Comparison of ENCODE assay signal across 9 mouse cellular contexts in genomic region chr2:27858348-27858903, GRCm38 (mm10). TPM values are rescaled to one million over a fixed set of nuclear protein-coding genes. Genes with fewer than 3 reads are reported as not detected.
A peak's percentile ranks its signal among the peaks of the same experiment; 100 is the strongest.
DNase-seq lines count a peak whose midpoint lies in the region; ATAC-seq and TF ChIP-seq lines count a peak whose summit lies in the region.
"Had no signal": no experiment of that assay in that cellular context is flagged by ENCODE, and none has a peak within 500 bp of the region (broad histone marks: within the 10 kb centered on the region; RNA-seq: fewer than 3 reads in every experiment).

No protein-coding gene starts in this region.

- TF ChIP-seq CTCF in lung, postnatal 0 days (IDR thresholded peaks at IDR 0.05) = no peak

- TF ChIP-seq EP300 in lung, postnatal 0 days (IDR thresholded peaks at IDR 0.05) = no peak

- H3K9ac ChIP-seq in hindbrain, embryonic 11.5 days (ENCODE audit: low read depth, low read length) = no peak overlapping the region
- no peak overlapping the region for H3K9ac ChIP-seq in hindbrain, embryonic 12.5 days
- H3K9ac ChIP-seq in embryonic facial prominence, embryonic 14.5 days (ENCODE audit: low read depth, low read length) = 0 out of 2 replicates have a peak overlapping the region, but pooled peaks have one; percentile 35
- no peak overlapping the region for H3K9ac ChIP-seq in lung, postnatal 0 days (replicated peaks; ENCODE audit: low read depth)
- H3K9ac ChIP-seq: neural tube, embryonic 12.5 days had no signal

- peaks cover 2% of the 10 kb centered on the region; the same call in 1 of the 2 replicates for H3K27me3 ChIP-seq in hindbrain, embryonic 11.5 days (ENCODE audit: control insufficient read depth, insufficient read depth, low read length)
- no peaks in the 10 kb centered on the region for H3K27me3 ChIP-seq in hindbrain, embryonic 12.5 days
- no peaks in the 10 kb centered on the region for H3K27me3 ChIP-seq in embryonic facial prominence, embryonic 14.5 days (replicated peaks; ENCODE audit: control insufficient read depth, insufficient read depth, low read length)
- H3K27me3 ChIP-seq in lung, postnatal 0 days (replicated peaks; ENCODE audit: insufficient read depth, low read length) = no peaks in the 10 kb centered on the region
- H3K27me3 ChIP-seq: neural tube, embryonic 12.5 days had no signal

- H3K27ac ChIP-seq in hindbrain, embryonic 11.5 days (ENCODE audit: low read depth, low read length) = no peak overlapping the region; the same call in 1 of the 2 replicates
- H3K27ac ChIP-seq in hindbrain, embryonic 12.5 days = no peak overlapping the region; the same call in 1 of the 2 replicates
- H3K27ac ChIP-seq in embryonic facial prominence, embryonic 14.5 days (replicated peaks; ENCODE audit: low read depth, low read length) = peak overlapping the region; percentile 81
- peak overlapping the region; percentile 47 for H3K27ac ChIP-seq in lung, postnatal 0 days (ENCODE audit: low read length)
- H3K27ac ChIP-seq: neural tube, embryonic 12.5 days had no signal

- no peak overlapping the region for H3K4me2 ChIP-seq in hindbrain, embryonic 11.5 days (replicated peaks; ENCODE audit: low read depth, low read length)
- no peak overlapping the region for H3K4me2 ChIP-seq in hindbrain, embryonic 12.5 days (replicated peaks)
- H3K4me2 ChIP-seq in embryonic facial prominence, embryonic 14.5 days (ENCODE audit: low read depth, low read length) = no peak overlapping the region
- no peak overlapping the region for H3K4me2 ChIP-seq in lung, postnatal 0 days (replicated peaks; ENCODE audit: low read depth, low read length)
- H3K4me2 ChIP-seq: neural tube, embryonic 12.5 days had no signal

- 0 out of 2 replicates have a peak, but pooled peaks cover 3% of the 10 kb centered on the region for H3K4me1 ChIP-seq in hindbrain, embryonic 11.5 days (replicated peaks; ENCODE audit: control insufficient read depth, insufficient read depth, low read length)
- H3K4me1 ChIP-seq in hindbrain, embryonic 12.5 days = peaks cover 10% of the 10 kb centered on the region
- H3K4me1 ChIP-seq in embryonic facial prominence, embryonic 14.5 days (ENCODE audit: control insufficient read depth, insufficient read depth, low read length) = peaks cover 25% of the 10 kb centered on the region
- no peaks in the 10 kb centered on the region for H3K4me1 ChIP-seq in lung, postnatal 0 days (ENCODE audit: insufficient read depth, low read depth, low read length)

- WGBS in hindbrain, embryonic 11.5 days = 41% methylated on average over 9 of the region's 9 CpGs
- WGBS in hindbrain, embryonic 12.5 days = 40% methylated on average over 9 of the region's 9 CpGs
- WGBS in embryonic facial prominence, embryonic 14.5 days = 20% methylated on average over 9 of the region's 9 CpGs
- WGBS in lung, postnatal 0 days = 22% methylated on average over 9 of the region's 9 CpGs

- no peak overlapping the region for H3K4me3 ChIP-seq in hindbrain, embryonic 11.5 days (ENCODE audit: low read depth, low read length)
- H3K4me3 ChIP-seq in hindbrain, embryonic 12.5 days = no peak overlapping the region
- H3K4me3 ChIP-seq in embryonic facial prominence, embryonic 14.5 days (ENCODE audit: low read depth, low read length) = no peak overlapping the region
- H3K4me3 ChIP-seq in lung, postnatal 0 days (ENCODE audit: low read depth, low read length) = no peak overlapping the region
- H3K4me3 ChIP-seq: neural tube, embryonic 12.5 days had no signal

- H3K9me3 ChIP-seq in hindbrain, embryonic 11.5 days (ENCODE audit: control insufficient read depth, low read length) = no peaks in the 10 kb centered on the region
- no peaks in the 10 kb centered on the region for H3K9me3 ChIP-seq in hindbrain, embryonic 12.5 days (replicated peaks)
- H3K9me3 ChIP-seq in embryonic facial prominence, embryonic 14.5 days (ENCODE audit: control insufficient read depth, low read length) = no peaks in the 10 kb centered on the region
- no peaks in the 10 kb centered on the region for H3K9me3 ChIP-seq in lung, postnatal 0 days (ENCODE audit: low read length)
- H3K9me3 ChIP-seq: neural tube, embryonic 12.5 days had no signal

- intact Hi-C loops in heart, postnatal 25 days (cut with DNase I) = no loop called here
- intact Hi-C loops in left cerebral cortex, postnatal 36 days (cut with DNase I) = no loop called here

- DNase-seq in hindbrain, embryonic 11.5 days (ENCODE audit: low spot score) = peak; percentile 29
- peak; percentile 85 for DNase-seq in embryonic facial prominence, embryonic 14.5 days (ENCODE audit: low spot score)
- peak; percentile 68 for DNase-seq in heart, postnatal 25 days (ENCODE audit: low spot score)
- DNase-seq in lung, postnatal 0 days (ENCODE audit: low spot score) = peak; percentile 87
- peak; percentile 51 for DNase-seq in urinary bladder, postnatal 25 days (ENCODE audit: low spot score)
- no peak for DNase-seq in left cerebral cortex, postnatal 36 days (ENCODE audit: low spot score in 2 of 2)
- no peak for DNase-seq in right cerebral cortex, adult 2 months (ENCODE audit: low spot score in 2 of 2)

- H3K36me3 ChIP-seq in hindbrain, embryonic 11.5 days (ENCODE audit: control insufficient read depth, insufficient read depth, low read length) = no peaks in the 10 kb centered on the region
- no peaks in the 10 kb centered on the region for H3K36me3 ChIP-seq in hindbrain, embryonic 12.5 days
- no peaks in the 10 kb centered on the region for H3K36me3 ChIP-seq in embryonic facial prominence, embryonic 14.5 days (ENCODE audit: control insufficient read depth, insufficient read depth, low read length)
- no peaks in the 10 kb centered on the region for H3K36me3 ChIP-seq in lung, postnatal 0 days (ENCODE audit: insufficient read depth, low read length)
- H3K36me3 ChIP-seq: neural tube, embryonic 12.5 days had no signal

- no peak for ATAC-seq in hindbrain, embryonic 11.5 days (ENCODE audit: low FRiP score)
- no peak for ATAC-seq in hindbrain, embryonic 12.5 days (ENCODE audit: low FRiP score)
- peak; percentile 79 for ATAC-seq in embryonic facial prominence, embryonic 14.5 days (ENCODE audit: low read depth)
- peak; percentile 90 for ATAC-seq in lung, postnatal 0 days

RNA-seq across cellular contexts. Expression of gene Col5a1, which starts 27.8 kb away (rescaled TPM):
- polyA plus RNA-seq in hindbrain, embryonic 11.5 days (2014; fragmentation: Nextera tagmentation; extraction: Ambion mirVana) = 21.4 and 29.0 TPM in 2 replicates
- polyA plus RNA-seq in hindbrain, embryonic 12.5 days (2016; fragmentation: Nextera tagmentation; extraction: Ambion mirVana) = 45.9 and 55.2 TPM in 2 replicates
- 253 and 258 TPM in 2 replicates for polyA plus RNA-seq in embryonic facial prominence, embryonic 14.5 days (2014; fragmentation: Nextera tagmentation; extraction: Ambion mirVana)
- 10 to 100 TPM; 50.0 to 58.3 TPM for total RNA-seq in heart, postnatal 25 days (2021)
- 47.7 and 50.7 TPM in 2 replicates for polyA plus RNA-seq in lung, postnatal 0 days (2015; fragmentation: Nextera tagmentation; extraction: Ambion mirVana)
- total RNA-seq in left cerebral cortex, postnatal 36 days (2021) = 1 to 10 TPM; 7.0 to 8.9 TPM

Comparison
In these comparisons a context has a peak if more than half of its experiments do, and no peak if none do; other contexts are left out.
1. ATAC-seq: peak in embryonic facial prominence, embryonic 14.5 days (single experiment) and lung, postnatal 0 days (single experiment); none in hindbrain, embryonic 11.5 days (single experiment) and hindbrain, embryonic 12.5 days (single experiment).
2. DNase-seq: peak in hindbrain, embryonic 11.5 days (single experiment), embryonic facial prominence, embryonic 14.5 days (single experiment), heart, postnatal 25 days (single experiment), lung, postnatal 0 days (single experiment) and urinary bladder, postnatal 25 days (single experiment); none in left cerebral cortex, postnatal 36 days (0 of 2) and right cerebral cortex, adult 2 months (0 of 2).
3. H3K27ac ChIP-seq: peak in embryonic facial prominence, embryonic 14.5 days (single experiment) and lung, postnatal 0 days (single experiment); none in hindbrain, embryonic 11.5 days (single experiment) and hindbrain, embryonic 12.5 days (single experiment).